Mouse (Mus musculus) thymus, adult 2 months (tissue): Measurements from ENCODE around the gene Samm50.

ENCODE experiments used
- CTCF ChIP-seq: fragments of 200-500 bp; IDR thresholded peaks from 2 replicates; pipeline ENCODE4 v1.5.1; 2012; ENCODE audit warnings: mild to moderate bottlenecking, control low read depth, low read length, moderate library complexity, borderline replicate concordance; ENCODE audit not compliant: control insufficient read depth, poor library complexity, insufficient read depth; ENCODE audit errors: extremely low read depth
- POLR2A ChIP-seq: fragments of 200-500 bp; IDR thresholded peaks from 2 replicates; pipeline ENCODE4 v1.6.1; 2012; ENCODE audit warnings: mild to moderate bottlenecking, low read length, control low read depth, moderate library complexity; ENCODE audit not compliant: control insufficient read depth, poor library complexity, insufficient read depth; ENCODE audit errors: extremely low read depth

DNA sequence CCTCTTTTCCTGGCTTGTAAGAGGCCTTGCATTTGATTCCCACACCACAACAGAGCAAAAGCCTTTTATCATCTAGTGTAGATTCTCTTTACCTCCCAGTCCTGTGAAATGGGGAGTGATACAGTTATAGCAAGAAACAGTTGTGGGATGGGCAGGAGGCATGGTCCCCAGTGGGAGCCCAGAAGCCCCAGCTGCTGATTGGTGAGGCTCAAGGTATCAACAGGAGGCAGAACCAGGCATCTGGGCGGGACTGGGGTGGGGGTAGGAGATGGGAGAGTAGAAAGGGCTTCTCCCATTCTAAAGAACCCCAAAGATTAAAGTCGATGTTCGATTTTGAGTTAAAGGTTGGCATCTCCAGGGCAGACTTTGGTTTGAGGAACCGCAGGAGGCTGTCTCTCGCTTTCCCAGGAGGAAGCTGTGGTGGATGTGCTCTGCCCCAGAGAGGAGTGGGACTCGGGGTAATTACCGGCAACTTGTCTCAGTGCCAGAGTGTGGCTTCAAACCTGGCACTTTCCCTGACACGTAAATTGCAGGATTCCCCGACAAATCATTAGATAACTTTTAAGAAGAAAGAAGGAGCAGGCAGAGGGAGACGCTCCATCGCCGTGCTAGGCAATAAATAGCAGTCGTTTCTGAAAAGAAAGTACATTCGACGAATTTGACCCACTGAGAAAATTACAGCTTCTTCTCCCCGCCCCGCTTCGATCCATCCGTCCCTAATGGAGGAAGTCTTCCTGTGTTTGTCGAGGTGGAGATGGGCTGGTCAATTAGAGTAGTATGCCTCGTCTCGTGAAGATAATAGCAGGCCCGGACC is 26.1 kb downstream of the Samm50 start:
- TF ChIP-seq POLR2A (no peak), CTCF (no peak)
